15 mouse cellular contexts compared by ENCODE assay signal in the genomic region with DNA sequence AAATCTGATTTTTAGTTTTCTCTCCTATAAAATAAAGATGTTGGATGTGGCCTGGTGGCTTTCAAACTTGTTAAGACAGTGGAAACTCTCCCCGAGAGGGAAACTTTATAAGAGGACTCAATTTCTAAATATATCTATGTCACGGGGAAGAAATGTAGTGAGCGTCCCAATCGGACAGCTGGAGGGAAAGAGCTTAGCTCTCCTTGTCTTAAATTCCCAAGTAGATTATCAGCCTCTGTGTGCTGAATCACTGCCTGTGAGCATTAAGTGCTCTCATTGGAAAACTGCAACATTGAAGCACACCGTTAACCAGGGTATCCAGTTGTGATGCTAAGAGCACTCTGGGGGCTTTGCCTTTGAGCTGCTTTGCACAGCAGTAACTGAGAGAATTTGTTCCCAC. TPM values are rescaled to one million over a fixed set of nuclear protein-coding genes. Genes with fewer than 3 reads are reported as not detected.
DNase-seq lines count a peak whose midpoint lies in the region; ATAC-seq and TF ChIP-seq lines count a peak whose summit lies in the region.
"Had no signal": no experiment of that assay in that cellular context is flagged by ENCODE, and none has a peak within 500 bp of the region (broad histone marks: within the 10 kb centered on the region; RNA-seq: fewer than 3 reads in every experiment).

No protein-coding gene starts in this region.

- TF ChIP-seq POLR2A in brain, embryonic 14.5 days (IDR thresholded peaks at IDR 0.05; ENCODE audit: borderline replicate concordance, extremely low read depth, insufficient read depth, insufficient read length, poor library complexity, severe bottlenecking) = no peak

- H3K4me1 ChIP-seq in forebrain, embryonic 16.5 days (replicated peaks; ENCODE audit: control insufficient read depth, insufficient read depth, low read length) = peaks cover 27% of the 10 kb centered on the region
- H3K4me1 ChIP-seq in forebrain, embryonic 11.5 days (replicated peaks; ENCODE audit: control insufficient read depth, insufficient read depth, low read length) = peaks cover 3% of the 10 kb centered on the region; the same call in 1 of the 2 replicates
- peaks cover 37% of the 10 kb centered on the region for H3K4me1 ChIP-seq in hindbrain, embryonic 14.5 days (replicated peaks; ENCODE audit: control insufficient read depth, insufficient read depth, low read length)
- peaks cover 2% of the 10 kb centered on the region; the same call in 1 of the 2 replicates for H3K4me1 ChIP-seq in hindbrain, embryonic 11.5 days (replicated peaks; ENCODE audit: control insufficient read depth, insufficient read depth, low read length)
- peaks cover 41% of the 10 kb centered on the region for H3K4me1 ChIP-seq in neural tube, embryonic 15.5 days
- H3K4me1 ChIP-seq: liver, embryonic 15.5 days had no signal

- no peak overlapping the region for H3K4me2 ChIP-seq in forebrain, embryonic 16.5 days (ENCODE audit: low read length)
- no peak overlapping the region for H3K4me2 ChIP-seq in forebrain, embryonic 11.5 days (ENCODE audit: low read depth, low read length, severe bottlenecking)
- no peak overlapping the region for H3K4me2 ChIP-seq in hindbrain, embryonic 14.5 days (replicated peaks)
- H3K4me2 ChIP-seq in hindbrain, embryonic 11.5 days (replicated peaks; ENCODE audit: low read depth, low read length) = no peak overlapping the region
- H3K4me2 ChIP-seq in neural tube, embryonic 15.5 days = no peak overlapping the region
- H3K4me2 ChIP-seq: liver, embryonic 15.5 days had no signal

- H3K36me3 ChIP-seq in forebrain, embryonic 16.5 days (ENCODE audit: control insufficient read depth, insufficient read depth) = no peaks in the 10 kb centered on the region
- H3K36me3 ChIP-seq in forebrain, embryonic 11.5 days (ENCODE audit: control insufficient read depth, insufficient read depth, low read length) = no peaks in the 10 kb centered on the region
- no peaks in the 10 kb centered on the region for H3K36me3 ChIP-seq in hindbrain, embryonic 14.5 days (replicated peaks; ENCODE audit: control insufficient read depth, insufficient read depth)
- no peaks in the 10 kb centered on the region for H3K36me3 ChIP-seq in hindbrain, embryonic 11.5 days (ENCODE audit: control insufficient read depth, insufficient read depth, low read length)
- no peaks in the 10 kb centered on the region for H3K36me3 ChIP-seq in neural tube, embryonic 15.5 days
- H3K36me3 ChIP-seq: liver, embryonic 15.5 days had no signal

- no peaks in the 10 kb centered on the region for H3K27me3 ChIP-seq in forebrain, embryonic 16.5 days (replicated peaks; ENCODE audit: control insufficient read depth, insufficient read depth, low read length)
- H3K27me3 ChIP-seq in forebrain, embryonic 11.5 days (ENCODE audit: control insufficient read depth, insufficient read depth, low read length) = no peaks in the 10 kb centered on the region
- no peaks in the 10 kb centered on the region for H3K27me3 ChIP-seq in hindbrain, embryonic 14.5 days (ENCODE audit: control insufficient read depth, insufficient read depth, low read length)
- no peaks in the 10 kb centered on the region for H3K27me3 ChIP-seq in hindbrain, embryonic 11.5 days (ENCODE audit: control insufficient read depth, insufficient read depth, low read length)
- H3K27me3 ChIP-seq in neural tube, embryonic 15.5 days (replicated peaks) = no peaks in the 10 kb centered on the region
- H3K27me3 ChIP-seq: liver, embryonic 15.5 days had no signal

- no peak for TF ChIP-seq CTCF in brain, embryonic 14.5 days (IDR thresholded peaks at IDR 0.05; ENCODE audit: borderline replicate concordance, extremely low read depth, insufficient read depth, insufficient read length)

- peak overlapping the region; percentile 62; the same call in 1 of the 2 replicates for H3K27ac ChIP-seq in forebrain, embryonic 16.5 days (ENCODE audit: low read length)
- no peak overlapping the region for H3K27ac ChIP-seq in forebrain, embryonic 11.5 days (ENCODE audit: low read depth, low read length)
- 0 out of 2 replicates have a peak overlapping the region, but pooled peaks have one; percentile 30 for H3K27ac ChIP-seq in hindbrain, embryonic 14.5 days
- H3K27ac ChIP-seq in hindbrain, embryonic 11.5 days (ENCODE audit: low read depth, low read length) = no peak overlapping the region
- H3K27ac ChIP-seq in neural tube, embryonic 15.5 days (replicated peaks) = peak overlapping the region; percentile 60
- H3K27ac ChIP-seq: liver, embryonic 15.5 days had no signal

- no peak for DNase-seq in forebrain, embryonic 11.5 days (ENCODE audit: low spot score)
- no peak for DNase-seq in hindbrain, embryonic 14.5 days (ENCODE audit: low spot score)
- no peak for DNase-seq in hindbrain, embryonic 11.5 days (ENCODE audit: low spot score)
- peak; percentile 24 for DNase-seq in brain, embryonic 14.5 days (ENCODE audit: low read depth)
- no peak for DNase-seq in thymus, postnatal 0 days (ENCODE audit: low spot score)
- no peak for DNase-seq in urinary bladder, postnatal 10 days (ENCODE audit: low spot score)
- DNase-seq: adrenal gland, adult 2 months; B cell, adult 2 months; kidney, postnatal 10 days; lung, postnatal 36 days; thymus, adult 18-20 months had no signal

- H3K9me3 ChIP-seq in forebrain, embryonic 16.5 days (ENCODE audit: control insufficient read depth, low read length) = 0 out of 2 replicates have a peak, but pooled peaks cover 3% of the 10 kb centered on the region
- H3K9me3 ChIP-seq in forebrain, embryonic 11.5 days (ENCODE audit: control insufficient read depth, low read length) = no peaks in the 10 kb centered on the region
- H3K9me3 ChIP-seq in hindbrain, embryonic 14.5 days (ENCODE audit: control insufficient read depth, low read length) = no peaks in the 10 kb centered on the region
- no peaks in the 10 kb centered on the region for H3K9me3 ChIP-seq in hindbrain, embryonic 11.5 days (ENCODE audit: control insufficient read depth, low read length)
- no peaks in the 10 kb centered on the region for H3K9me3 ChIP-seq in neural tube, embryonic 15.5 days (replicated peaks)
- H3K9me3 ChIP-seq: liver, embryonic 15.5 days had no signal

- H3K9ac ChIP-seq in forebrain, embryonic 16.5 days (replicated peaks; ENCODE audit: low read depth, low read length) = no peak overlapping the region
- H3K9ac ChIP-seq in forebrain, embryonic 11.5 days (ENCODE audit: low read length) = no peak overlapping the region
- no peak overlapping the region for H3K9ac ChIP-seq in hindbrain, embryonic 14.5 days
- H3K9ac ChIP-seq in hindbrain, embryonic 11.5 days (ENCODE audit: low read depth, low read length) = no peak overlapping the region
- H3K9ac ChIP-seq in neural tube, embryonic 15.5 days (replicated peaks) = no peak overlapping the region
- H3K9ac ChIP-seq: liver, embryonic 15.5 days had no signal

- no peak overlapping the region for H3K4me3 ChIP-seq in forebrain, embryonic 16.5 days (replicated peaks; ENCODE audit: low read length)
- H3K4me3 ChIP-seq in forebrain, embryonic 11.5 days (ENCODE audit: low read depth, low read length) = no peak overlapping the region
- no peak overlapping the region for H3K4me3 ChIP-seq in hindbrain, embryonic 14.5 days (replicated peaks; ENCODE audit: low read length)
- no peak overlapping the region for H3K4me3 ChIP-seq in hindbrain, embryonic 11.5 days (ENCODE audit: low read depth, low read length)
- no peak overlapping the region for H3K4me3 ChIP-seq in neural tube, embryonic 15.5 days (replicated peaks)
- H3K4me3 ChIP-seq: liver, embryonic 15.5 days had no signal

- no peak for ATAC-seq in forebrain, embryonic 16.5 days
- no peak for ATAC-seq in forebrain, embryonic 11.5 days (replicated peaks; ENCODE audit: low FRiP score)
- ATAC-seq in hindbrain, embryonic 14.5 days (ENCODE audit: low FRiP score) = no peak
- no peak for ATAC-seq in hindbrain, embryonic 11.5 days (ENCODE audit: low FRiP score)
- no peak for ATAC-seq in neural tube, embryonic 15.5 days (ENCODE audit: low FRiP score)
- ATAC-seq: inflammation-experienced regulatory T-cells, adult 6 months had no signal

- WGBS in forebrain, embryonic 16.5 days = 36% methylated on average over 5 of the region's 5 CpGs
- WGBS in forebrain, embryonic 11.5 days = 62% methylated on average over 5 of the region's 5 CpGs
- WGBS in hindbrain, embryonic 14.5 days = 78% methylated on average over 5 of the region's 5 CpGs
- 90% methylated on average over 5 of the region's 5 CpGs for WGBS in hindbrain, embryonic 11.5 days
- WGBS in neural tube, embryonic 15.5 days = 65% methylated on average over 5 of the region's 5 CpGs

RNA-seq across cellular contexts. Expression of gene Vash1, which starts 30.8 kb away (rescaled TPM):
- polyA plus RNA-seq in forebrain, embryonic 16.5 days (2015; fragmentation: Nextera tagmentation; extraction: Ambion mirVana) = 37.8 and 41.7 TPM in 2 replicates
- polyA plus RNA-seq in forebrain, embryonic 11.5 days (2014; fragmentation: Nextera tagmentation; extraction: Ambion mirVana) = 23.5 and 25.5 TPM in 2 replicates
- 27.5 and 31.2 TPM in 2 replicates for polyA plus RNA-seq in hindbrain, embryonic 14.5 days (2014; fragmentation: Nextera tagmentation; extraction: Ambion mirVana)
- polyA plus RNA-seq in hindbrain, embryonic 11.5 days (2014; fragmentation: Nextera tagmentation; extraction: Ambion mirVana) = 26.5 and 28.1 TPM in 2 replicates
- 41.9 and 59.6 TPM in 2 replicates for polyA plus RNA-seq in brain, embryonic 14.5 days (2012; rRNA removed)
- 25.7 and 28.2 TPM in 2 replicates for polyA plus RNA-seq in neural tube, embryonic 15.5 days (2015; fragmentation: Nextera tagmentation; extraction: Ambion mirVana)
- 1.3 and 1.5 TPM in 2 replicates for polyA plus RNA-seq in thymus, postnatal 0 days (2015; fragmentation: Nextera tagmentation; extraction: Ambion mirVana)

Comparison
In these comparisons a context has a peak if more than half of its experiments do, and no peak if none do; other contexts are left out.
1. H3K27ac ChIP-seq: peak in forebrain, embryonic 16.5 days (single experiment), hindbrain, embryonic 14.5 days (single experiment) and neural tube, embryonic 15.5 days (single experiment); none in forebrain, embryonic 11.5 days (single experiment) and hindbrain, embryonic 11.5 days (single experiment).